In genomic region chr9:106220894-106221523, GRCm38 (mm10) we compare ENCODE assay signal across 20 mouse cellular contexts. TPM values are rescaled to one million over a fixed set of nuclear protein-coding genes. Genes with fewer than 3 reads are reported as not detected.
"Had no signal": no experiment of that assay in that cellular context is flagged by ENCODE, and none has a peak within 500 bp of the region (broad histone marks: within the 10 kb centered on the region; RNA-seq: fewer than 3 reads in every experiment).

No protein-coding gene starts in this region.

- ATAC-seq: intestine, postnatal 0 days; liver, embryonic 12.5 days; midbrain, embryonic 13.5 days; midbrain, embryonic 16.5 days had no signal

- H3K27ac ChIP-seq: layer of hippocampus, adult 2 months; limb, embryonic 10.5 days; limb, embryonic 13.5 days; liver, embryonic 12.5 days; liver, embryonic 15.5 days; lung, embryonic 15.5 days; midbrain, embryonic 10.5 days; midbrain, embryonic 13.5 days had no signal

- H3K4me2 ChIP-seq: limb, embryonic 13.5 days; liver, embryonic 12.5 days; liver, embryonic 15.5 days; lung, embryonic 15.5 days; midbrain, embryonic 13.5 days had no signal

- DNase-seq: layer of hippocampus, adult 9-11 months; liver; lung, adult 18-20 months; lung, postnatal 10 days; lung, postnatal 36 days; thymus, adult 18-20 months; thymus, postnatal 36 days had no signal

- H3K4me3 ChIP-seq: layer of hippocampus, adult 2 months; limb, embryonic 10.5 days; limb, embryonic 13.5 days; liver, embryonic 12.5 days; liver, embryonic 15.5 days; lung, embryonic 15.5 days; megakaryocyte, embryonic 14.5 days; midbrain, embryonic 10.5 days; midbrain, embryonic 13.5 days; myocyte had no signal

- H3K36me3 ChIP-seq: liver, embryonic 12.5 days; liver, embryonic 15.5 days; lung, embryonic 15.5 days; midbrain, embryonic 10.5 days had no signal

- H3K9ac ChIP-seq: limb, embryonic 13.5 days; liver, embryonic 12.5 days; liver, embryonic 15.5 days; lung, embryonic 15.5 days; midbrain, embryonic 13.5 days had no signal

- H3K9me3 ChIP-seq: limb, embryonic 10.5 days; limb, embryonic 13.5 days; liver, embryonic 12.5 days; liver, embryonic 15.5 days; lung, embryonic 15.5 days; megakaryocyte, embryonic 14.5 days; midbrain, embryonic 10.5 days; midbrain, embryonic 13.5 days had no signal

RNA-seq across cellular contexts. Expression of gene Tlr9, which starts 1.4 kb away (rescaled TPM):
- polyA plus RNA-seq: limb, embryonic 10.5 days; lung, embryonic 15.5 days; midbrain, embryonic 10.5 days; midbrain, embryonic 13.5 days; midbrain, embryonic 16.5 days; myocyte; neural tube, embryonic 11.5 days had no signal
